Mouse (Mus musculus) 3T3-L1 (cell line): ENCODE results near the gene Diaph3.
"Not testable (repeated sequence)": the region's sequence is repeated elsewhere in the genome, so short reads cannot be mapped to it uniquely, and the experiment has no call there.

ENCODE experiments used
- DNase-seq: peaks from one replicate; pipeline ENCODE4 v3.0.0-alpha.2; 2015; ENCODE audit warnings: low read depth, low spot score

Gene Diaph3

GRCm38 (mm10) chr14:87084906-87085305 is 56.1 kb downstream of the Diaph3 start:
- not testable (repeated sequence) for DNase-seq

GRCm38 (mm10) chr14:87083911-87084310 is 57.1 kb downstream of the Diaph3 start:
- no peak for DNase-seq

- no peak for DNase-seq
These were observed 61.3 kb downstream of the Diaph3 start for GRCm38 (mm10) chr14:87079725-87080124.

- DNase-seq: no peak
These were observed 66.0 kb downstream of the Diaph3 start for GRCm38 (mm10) chr14:87075021-87075531.

- peak; percentile 67 for DNase-seq
These were observed 76.8 kb downstream of the Diaph3 start for GRCm38 (mm10) chr14:87064281-87064680.

- no peak for DNase-seq
These were observed 84.9 kb downstream of the Diaph3 start for GRCm38 (mm10) chr14:87056169-87056568.

GRCm38 (mm10) chr14:87051187-87051586 is 89.8 kb downstream of the Diaph3 start:
- DNase-seq: no peak

GRCm38 (mm10) chr14:87044401-87044806 is 96.6 kb downstream of the Diaph3 start:
- DNase-seq: no peak

GRCm38 (mm10) chr14:87020240-87020639 is 120.8 kb downstream of the Diaph3 start:
- no peak for DNase-seq

GRCm38 (mm10) chr14:87019687-87020086 is 121.3 kb downstream of the Diaph3 start:
- no peak for DNase-seq

- no peak for DNase-seq
These were observed 143.7 kb downstream of the Diaph3 start for GRCm38 (mm10) chr14:86997318-86997717.

- DNase-seq: no peak
These were observed 189.9 kb downstream of the Diaph3 start for GRCm38 (mm10) chr14:86951169-86951568.

- DNase-seq: no peak
These were observed 203.1 kb downstream of the Diaph3 start for GRCm38 (mm10) chr14:86937953-86938352.

GRCm38 (mm10) chr14:86936424-86936823 is 204.6 kb downstream of the Diaph3 start:
- no peak for DNase-seq

GRCm38 (mm10) chr14:86930763-86931162 is 210.3 kb downstream of the Diaph3 start:
- no peak for DNase-seq

GRCm38 (mm10) chr14:86926827-86927226 is 214.2 kb downstream of the Diaph3 start:
- no peak for DNase-seq

- peak; percentile 4 for DNase-seq
These were observed 242.1 kb downstream of the Diaph3 start for GRCm38 (mm10) chr14:86898898-86899297.

- DNase-seq: peak; percentile 22
These were observed 251.8 kb downstream of the Diaph3 start for GRCm38 (mm10) chr14:86889070-86889804.

- DNase-seq: no peak
These were observed 255.5 kb downstream of the Diaph3 start for GRCm38 (mm10) chr14:86885417-86886098.

- DNase-seq: peak; percentile 63
These were observed 271.5 kb downstream of the Diaph3 start for GRCm38 (mm10) chr14:86869536-86869935.

- no peak for DNase-seq
These were observed 273.9 kb downstream of the Diaph3 start for GRCm38 (mm10) chr14:86867143-86867542.

GRCm38 (mm10) chr14:86864053-86864452 is 277.0 kb downstream of the Diaph3 start:
- no peak for DNase-seq
